Mouse (Mus musculus) C2C12 (cell line): Measurements from ENCODE around the gene Tiam1.

Source experiments
- CTCF ChIP-seq: IDR thresholded peaks from one replicate; pipeline ENCODE4 v1.5.1; 2011; ENCODE audit not compliant: control insufficient read depth, insufficient read depth, insufficient read length
- FOSL1 ChIP-seq: IDR thresholded peaks from one replicate; pipeline ENCODE4 v1.8.0; 2011; ENCODE audit warnings: mild to moderate bottlenecking, low read length; ENCODE audit not compliant: poor library complexity, insufficient read depth, severe bottlenecking

GRCm38 (mm10) chr16:90051051-90051450 lies 92.5 kb downstream of the Tiam1 start:
- TF ChIP-seq CTCF (no peak), FOSL1 (no peak)
